Mouse (Mus musculus) kidney, postnatal 0 days (tissue): ENCODE measurements around the gene Epha10. TPM values are rescaled to one million over a fixed set of nuclear protein-coding genes. Genes with fewer than 3 reads are reported as not detected.

Source experiments
- ATAC-seq: fragments of 200-750 bp; cut with Nextera tagmentation; replicated peaks from 2 replicates; pipeline ENCODE4 v1.8.0; 2017; ENCODE audit warnings: low read depth, moderate number of reproducible peaks, moderate TSS enrichment, moderate library complexity; ENCODE audit not compliant: low FRiP score
- DNase-seq: peaks from one replicate; pipeline ENCODE4 v3.0.0-alpha.2; 2016; ENCODE audit warnings: low spot score
- H3K27ac ChIP-seq: fragments of 300-500 bp; sonication (generic); 2 replicates; pipeline ENCODE4 v1.5.1; 2014; ENCODE audit warnings: mild to moderate bottlenecking
- H3K27me3 ChIP-seq: fragments of 300-500 bp; sonication (generic); 2 replicates; pipeline ENCODE4 v1.6.1; 2014; ENCODE audit warnings: low read length, mixed read lengths; ENCODE audit not compliant: insufficient read depth
- H3K36me3 ChIP-seq: fragments of 300-500 bp; sonication (generic); 2 replicates; pipeline ENCODE4 v1.6.1; 2014; ENCODE audit warnings: low read length, mixed read lengths; ENCODE audit not compliant: insufficient read depth
- H3K4me1 ChIP-seq: fragments of 300-500 bp; sonication (generic); replicated peaks from 2 replicates; pipeline ENCODE4 v1.6.1; 2014; ENCODE audit warnings: antibody characterized with exemption, low read length, mixed read lengths; ENCODE audit not compliant: insufficient read depth
- H3K4me2 ChIP-seq: fragments of 300-500 bp; sonication (generic); 2 replicates; pipeline ENCODE4 v1.6.1; 2014; ENCODE audit warnings: mild to moderate bottlenecking, low read length, moderate library complexity, mixed read lengths
- H3K4me3 ChIP-seq: fragments of 300-500 bp; sonication (generic); replicated peaks from 2 replicates; pipeline ENCODE4 v1.5.1; 2014; ENCODE audit warnings: low read depth, low read length
- H3K9ac ChIP-seq: fragments of 300-500 bp; sonication (generic); 2 replicates; pipeline ENCODE4 v1.6.1; 2014; ENCODE audit warnings: low read depth, low read length
- H3K9me3 ChIP-seq: fragments of 300-500 bp; sonication (generic); replicated peaks from 2 replicates; pipeline ENCODE4 v1.6.1; 2016; ENCODE audit warnings: low read length, inconsistent platforms, mixed read lengths
- CTCF ChIP-seq: IDR thresholded peaks from 2 replicates; pipeline ENCODE4 v1.5.1; 2016; ENCODE audit warnings: antibody characterized with exemption, low read depth, mild to moderate bottlenecking, moderate library complexity
- WGBS: fragments of 180-500 bp; shearing (Covaris S2); extraction: QIAGEN DNeasy Blood & Tissue Kit; methylation state at CpG from one replicate; pipeline ENCODE4 v1.1.7; 2014; 5-methylcytosine and 5-hydroxymethylcytosine counted together
- polyA plus RNA-seq: library from polyadenylated mRNA; unstranded; fragments of >200 nt; fragmentation: Nextera tagmentation; extraction: Ambion mirVana; gene quantifications from 2 replicates; pipeline ENCODE4 v1.2.1, GENCODE M21; 2015

The Epha10 gene
- polyA plus RNA-seq, 1 experiment from 2014 or later = not detected

DNA sequence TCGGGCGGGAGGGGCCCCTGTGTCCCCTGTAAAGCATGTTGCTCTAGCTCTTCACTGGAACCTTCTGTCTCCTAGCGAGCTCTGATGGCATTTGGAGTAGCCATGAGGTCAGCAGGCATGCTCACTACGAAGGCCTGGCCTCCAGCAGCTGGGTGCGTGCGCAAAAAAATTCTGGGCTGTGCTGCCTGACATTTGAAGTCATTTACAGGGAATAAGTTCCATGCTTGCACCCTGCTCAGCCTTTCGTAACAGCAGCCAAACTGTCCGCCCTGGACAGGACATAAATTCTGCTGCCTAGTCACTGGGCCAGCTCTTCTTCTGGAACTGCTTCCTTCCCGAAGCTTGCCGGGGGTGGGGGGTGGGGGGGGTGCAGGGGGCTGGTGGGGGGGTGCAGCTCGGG, 78.4 kb downstream of the Epha10 start:
- Histone ChIP-seq H3K36me3 (no peaks in the 10 kb centered on the region), H3K9me3 (no peaks in the 10 kb centered on the region), H3K4me2 (no peak overlapping the region), H3K27ac (peak overlapping the region; percentile 66; the same call in 1 of the 2 replicates), H3K27me3 (no peaks in the 10 kb centered on the region), H3K4me3 (no peak overlapping the region), H3K4me1 (peaks cover 5% of the 10 kb centered on the region; the same call in 1 of the 2 replicates), H3K9ac (no peak overlapping the region)
- 14% methylated on average over 11 of the region's 11 CpGs for WGBS
- no peak for TF ChIP-seq CTCF
- 0 out of 2 replicates have a peak, but pooled peaks have one; percentile 21 for ATAC-seq
- DNase-seq = peak; percentile 87

DNA sequence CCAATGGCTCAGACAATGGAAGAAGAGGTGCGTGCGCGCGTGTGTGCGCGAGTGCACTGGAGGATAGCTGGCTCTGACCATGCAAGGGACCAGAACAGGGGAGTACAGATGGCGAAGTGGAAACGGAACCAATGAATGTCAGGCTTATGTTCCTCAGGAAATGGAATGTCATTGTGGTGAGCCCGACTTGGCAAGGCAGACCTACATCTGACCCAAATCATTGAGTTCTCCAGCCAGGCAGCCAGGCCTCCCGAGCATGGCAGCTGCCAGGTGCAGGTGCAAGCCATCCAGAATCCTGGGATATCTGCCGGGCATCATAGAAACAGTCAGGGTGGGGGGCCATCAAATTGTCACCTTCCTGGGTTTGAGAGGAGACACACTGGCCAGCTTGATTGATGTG, 80.2 kb downstream of the Epha10 start:
- H3K4me3 ChIP-seq = no peak overlapping the region
- 77% methylated on average over 11 of the region's 11 CpGs for WGBS
- no peak overlapping the region for H3K9ac ChIP-seq
- H3K4me2 ChIP-seq = no peak overlapping the region
- H3K9me3 ChIP-seq = no peaks in the 10 kb centered on the region
- peaks cover 5% of the 10 kb centered on the region; the same call in 1 of the 2 replicates for H3K4me1 ChIP-seq
- H3K27me3 ChIP-seq = no peaks in the 10 kb centered on the region
- DNase-seq (no peak), ATAC-seq (no peak)
- TF ChIP-seq CTCF = no peak
- no peaks in the 10 kb centered on the region for H3K36me3 ChIP-seq
- H3K27ac ChIP-seq = no peak overlapping the region

DNA sequence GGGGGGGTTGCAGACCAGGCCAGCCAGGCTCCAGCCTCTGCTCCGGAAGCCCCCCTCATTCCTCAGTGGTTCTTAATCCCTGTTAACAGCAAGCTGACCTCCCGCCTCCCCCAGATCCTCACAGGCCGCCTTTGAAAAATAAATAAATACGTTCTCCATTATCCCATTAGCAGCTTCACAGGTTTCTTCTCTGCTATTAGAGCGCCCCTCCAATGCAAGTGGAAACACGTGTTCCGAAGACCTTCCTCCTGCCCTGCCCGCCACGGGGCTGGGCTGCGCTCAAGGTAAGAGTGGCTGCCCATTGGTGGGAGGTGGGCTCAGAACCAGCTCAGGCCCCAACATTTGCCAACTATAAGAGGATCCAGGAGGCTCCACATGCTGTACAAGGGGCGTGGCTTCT, 81.9 kb downstream of the Epha10 start:
- no peak overlapping the region for H3K4me2 ChIP-seq
- WGBS = 43% methylated on average over 11 of the region's 11 CpGs

DNA sequence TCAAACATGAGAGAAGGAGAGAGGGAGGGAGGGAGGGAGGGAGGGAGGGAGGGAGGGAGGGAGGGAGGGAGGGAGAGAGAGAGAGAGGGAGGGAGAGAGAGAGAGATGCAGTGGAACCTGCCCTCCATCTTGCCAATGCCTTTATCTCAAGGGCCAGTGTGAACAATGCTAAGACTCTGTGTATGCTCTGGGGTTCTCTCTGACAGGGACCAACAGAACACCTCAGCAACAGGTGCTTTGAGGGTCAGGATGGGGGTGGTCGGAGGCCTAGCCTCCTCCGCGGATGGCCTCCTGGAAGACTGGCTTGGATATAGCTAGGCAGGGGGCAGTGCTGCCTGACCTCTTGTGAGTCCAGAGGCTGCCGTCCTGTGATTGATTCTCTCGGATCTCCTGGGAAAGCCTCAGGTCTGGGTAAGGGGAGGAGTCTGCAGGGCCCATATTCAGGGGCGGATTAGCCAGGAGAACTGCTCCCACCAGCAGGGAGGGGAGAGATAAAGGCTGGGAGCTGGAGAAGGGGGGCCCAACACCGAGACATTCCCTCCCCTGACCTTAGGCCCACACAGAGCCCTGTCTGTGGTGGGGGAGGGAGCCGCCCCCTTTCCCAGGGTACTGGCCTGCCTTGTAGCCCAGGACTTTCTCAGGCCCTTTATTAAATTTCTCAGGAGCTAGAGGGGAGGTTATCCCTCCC, 84.4 kb downstream of the Epha10 start:
- TF ChIP-seq CTCF = no peak
- no peaks in the 10 kb centered on the region for H3K9me3 ChIP-seq
- DNase-seq = no peak
- WGBS = 16% methylated on average over 8 of the region's 8 CpGs
- ATAC-seq = no peak; the same call in 1 of the 2 replicates
- H3K4me2 ChIP-seq = no peak overlapping the region
- H3K4me1 ChIP-seq = no peaks in the 10 kb centered on the region
- H3K27ac ChIP-seq = no peak overlapping the region
- H3K27me3 ChIP-seq = no peaks in the 10 kb centered on the region
- H3K36me3 ChIP-seq = no peaks in the 10 kb centered on the region
- H3K4me3 ChIP-seq = no peak overlapping the region
- H3K9ac ChIP-seq = no peak overlapping the region

More for the DNA sequence above, 81.9 kb downstream of the Epha10 start:
- H3K27me3 ChIP-seq = no peaks in the 10 kb centered on the region
- ATAC-seq = no peak
- H3K4me1 ChIP-seq = peaks cover 5% of the 10 kb centered on the region; the same call in 1 of the 2 replicates
- no peaks in the 10 kb centered on the region for H3K9me3 ChIP-seq
- no peaks in the 10 kb centered on the region for H3K36me3 ChIP-seq
- no peak for TF ChIP-seq CTCF
- H3K4me3 ChIP-seq = no peak overlapping the region
- H3K27ac ChIP-seq = no peak overlapping the region
- DNase-seq = no peak
- no peak overlapping the region for H3K9ac ChIP-seq

Other genes with a start within 250 kb of the Epha10 start
- gene Pou3f1, start 224.1 kb upstream of the Epha10 start, polyA plus RNA-seq = 0.43 and 0.57 TPM in 2 replicates
- 61.8 and 63.0 TPM in 2 replicates for gene Utp11, start 187.3 kb upstream of the Epha10 start, polyA plus RNA-seq
- 9.4 and 10.0 TPM in 2 replicates for gene Fhl3, start 180.2 kb upstream of the Epha10 start, polyA plus RNA-seq
- 92.4 and 103 TPM in 2 replicates for gene Sf3a3, start 166.1 kb upstream of the Epha10 start, polyA plus RNA-seq
- 21.8 and 27.0 TPM in 2 replicates for gene Inpp5b, start 139.0 kb upstream of the Epha10 start, polyA plus RNA-seq
- gene Mtf1, start 78.8 kb upstream of the Epha10 start, polyA plus RNA-seq = 11.3 and 14.8 TPM in 2 replicates
- 35.1 and 39.2 TPM in 2 replicates for gene Yrdc, start 30.2 kb upstream of the Epha10 start, polyA plus RNA-seq
- gene 1110065P20Rik, start 29.7 kb upstream of the Epha10 start, polyA plus RNA-seq = 65.1 and 80.9 TPM in 2 replicates
- gene Maneal, start 18.7 kb upstream of the Epha10 start, polyA plus RNA-seq = 0.34 and 0.36 TPM in 2 replicates
- 7.4 and 8.3 TPM in 2 replicates for gene 9930104L06Rik, start 56.1 kb downstream of the Epha10 start, polyA plus RNA-seq
- 42.8 and 53.9 TPM in 2 replicates for gene Cdca8, start 58.4 kb downstream of the Epha10 start, polyA plus RNA-seq
- 13.6 and 17.4 TPM in 2 replicates for gene Rspo1, start 105.5 kb downstream of the Epha10 start, polyA plus RNA-seq
- 63.7 and 66.1 TPM in 2 replicates for gene Gnl2, start 135.7 kb downstream of the Epha10 start, polyA plus RNA-seq
- gene Dnali1, start 184.8 kb downstream of the Epha10 start, polyA plus RNA-seq = 0.05 and 0.14 TPM in 2 replicates
- gene Snip1, start 185.8 kb downstream of the Epha10 start, polyA plus RNA-seq = 25.2 and 26.0 TPM in 2 replicates
- gene Meaf6, start 204.2 kb downstream of the Epha10 start, polyA plus RNA-seq = 49.5 and 50.8 TPM in 2 replicates
- 0.59 and 0.78 TPM in 2 replicates for gene Zc3h12a, start 246.9 kb downstream of the Epha10 start, polyA plus RNA-seq